Mouse (Mus musculus): ENCODE measurements around the gene Kif22.

The Kif22 gene

DNA sequence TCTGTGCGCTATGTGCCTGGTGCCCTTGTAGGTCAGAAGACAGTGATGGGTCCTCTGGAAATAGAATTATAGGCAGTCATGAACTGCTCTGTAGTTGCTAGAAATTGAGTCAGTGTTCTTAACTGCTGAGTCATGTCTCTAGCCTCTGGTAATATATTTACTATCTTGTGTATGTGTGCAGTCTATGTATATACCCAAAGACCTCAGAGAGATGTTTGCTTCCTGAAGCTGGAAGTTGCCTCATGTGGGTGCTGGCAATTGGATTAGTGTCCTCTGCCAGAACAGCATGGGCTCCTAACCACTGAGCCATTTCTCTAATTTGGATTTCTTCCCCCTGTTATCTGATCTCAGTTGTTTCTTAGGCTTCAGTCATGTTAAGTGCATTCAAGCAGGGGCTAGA is 12.1 kb downstream of the Kif22 start:
- DNase-seq, result no peak

DNA sequence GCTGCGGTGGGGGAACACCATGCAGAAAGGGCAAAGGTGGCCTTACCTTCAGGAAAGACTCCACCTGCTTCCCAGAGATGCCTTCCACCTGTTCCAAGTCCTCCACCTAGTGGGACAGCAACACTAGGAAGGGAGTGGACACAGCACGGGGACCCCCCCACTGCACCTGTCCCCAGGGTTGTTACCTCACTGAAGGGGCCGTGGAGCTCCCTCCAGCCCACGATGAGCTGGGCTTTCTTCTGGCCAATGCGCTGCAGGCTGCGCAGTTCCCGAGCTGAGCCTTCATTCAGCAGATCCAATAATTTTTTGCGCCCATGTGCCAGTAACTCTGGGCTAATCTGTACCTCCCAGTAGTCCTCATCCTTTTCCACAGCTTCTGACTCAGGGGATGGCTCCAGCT is 14.4 kb downstream of the Kif22 start:
- DNase-seq, result no peak

DNA sequence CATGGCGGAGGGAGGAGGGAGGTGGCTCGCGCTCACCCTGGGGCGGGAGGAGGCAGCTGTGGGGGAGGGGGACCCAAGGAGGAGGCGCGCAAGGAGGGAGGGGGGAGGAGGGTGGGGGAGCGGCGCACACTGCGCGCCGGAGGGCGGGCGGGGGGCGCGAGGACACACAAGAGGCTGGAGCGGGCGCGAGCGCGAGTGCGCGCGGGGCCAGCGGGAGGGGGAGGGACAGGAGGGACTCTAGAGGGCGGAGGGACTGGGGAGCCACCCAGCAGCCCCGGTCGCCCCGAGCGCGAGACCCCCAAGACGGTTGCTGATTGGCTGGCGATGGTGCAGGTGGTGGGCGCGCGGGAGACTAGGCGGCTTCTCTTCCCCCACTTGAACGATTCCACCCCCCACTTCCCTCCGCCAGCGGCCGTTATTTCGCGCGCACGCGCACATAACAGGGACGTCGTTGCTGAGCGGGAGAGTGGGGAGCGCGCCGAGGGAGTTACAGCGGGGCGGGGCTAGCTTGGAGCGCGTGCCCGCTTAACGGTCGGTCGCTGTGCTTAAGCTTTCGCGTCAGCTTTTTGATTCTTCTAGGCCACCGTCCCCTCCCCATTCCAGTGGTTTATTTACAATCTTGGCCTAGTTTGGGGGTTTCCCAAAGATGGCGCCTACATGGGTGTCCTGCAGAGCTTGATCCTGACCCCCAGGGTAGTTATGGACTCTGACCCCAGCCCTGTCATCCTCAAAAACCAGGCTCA is 15.1 kb downstream of the Kif22 start, which contains the start of gene Maz:
Maz (minus strand) TSS at position 54 of the 743 bp plus-strand sequence.
- peak; percentile 100 for DNase-seq

DNA sequence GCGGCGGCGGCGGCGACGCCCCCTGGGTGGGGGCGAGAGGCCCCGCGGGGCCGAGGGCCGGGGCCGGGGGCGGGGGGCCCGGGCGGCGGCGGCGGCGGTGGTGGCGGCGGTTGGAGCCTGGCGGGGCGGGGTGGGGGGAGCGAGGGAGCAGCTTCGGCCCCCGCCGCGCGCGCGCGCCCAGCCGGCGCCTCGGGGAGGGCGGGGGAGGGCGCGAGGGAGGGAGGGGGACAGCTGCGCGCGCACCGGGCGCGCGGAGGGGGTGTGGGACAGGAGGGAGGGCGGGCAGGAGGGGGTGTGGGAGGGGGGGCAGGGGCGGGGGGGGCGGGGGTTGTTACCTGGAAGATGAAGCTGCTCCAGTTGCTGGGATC is 15.7 kb downstream of the Kif22 start:
- no peak for DNase-seq

DNA sequence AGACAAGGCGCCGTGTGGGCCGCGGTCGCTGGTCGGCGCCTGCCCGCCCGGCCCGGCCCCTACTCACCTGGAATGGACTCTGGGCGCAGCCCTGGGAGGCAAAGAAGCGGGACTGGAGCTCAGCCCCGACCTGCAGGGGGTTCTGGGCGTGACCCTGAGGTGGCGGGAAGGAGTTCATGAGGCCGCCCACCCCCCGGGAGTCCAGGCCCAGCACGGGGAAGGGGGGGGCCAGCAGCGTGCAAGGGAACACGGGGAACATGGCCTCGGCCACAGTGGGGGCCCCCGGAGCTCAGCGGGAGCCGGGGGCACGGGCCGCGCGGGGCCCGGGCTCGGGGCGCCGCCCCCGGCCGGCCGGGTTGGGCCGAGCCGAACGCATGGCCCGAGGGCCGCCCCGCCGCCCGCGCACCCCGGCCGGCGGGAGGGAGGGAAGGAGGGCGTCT is 16.1 kb downstream of the Kif22 start:
- peak; percentile 77 for DNase-seq

DNA sequence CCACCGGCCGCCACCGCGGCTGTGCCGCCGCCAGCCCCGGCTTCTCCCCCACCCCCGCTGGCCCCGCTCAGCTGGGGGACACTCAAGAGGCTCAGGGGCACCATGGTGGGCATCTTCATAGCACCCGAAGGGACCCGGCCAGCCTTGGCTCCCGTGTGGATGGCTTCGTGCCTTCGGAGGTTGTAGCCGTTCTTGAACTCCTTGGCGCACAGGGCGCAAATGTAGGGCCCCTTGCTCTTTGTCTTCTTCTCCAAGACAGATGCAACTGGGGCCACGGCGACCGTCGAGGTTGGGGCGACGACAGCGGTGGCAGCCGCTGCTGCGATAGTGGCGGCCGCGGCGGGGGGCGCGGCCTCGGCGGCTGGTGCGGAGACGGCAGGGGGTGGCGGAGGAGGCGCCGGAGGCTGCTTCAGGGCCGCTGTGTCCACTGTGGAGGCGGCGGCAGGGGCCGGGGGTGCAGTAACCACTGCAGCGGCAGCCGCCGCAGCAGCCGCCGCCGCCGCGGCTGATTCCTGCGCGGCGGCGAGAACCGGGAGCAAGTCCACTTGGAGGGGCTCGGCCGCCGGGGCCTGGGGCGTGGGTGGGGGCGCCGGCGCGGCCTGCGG is 16.6 kb downstream of the Kif22 start:
- peak; percentile 67 for DNase-seq

DNA sequence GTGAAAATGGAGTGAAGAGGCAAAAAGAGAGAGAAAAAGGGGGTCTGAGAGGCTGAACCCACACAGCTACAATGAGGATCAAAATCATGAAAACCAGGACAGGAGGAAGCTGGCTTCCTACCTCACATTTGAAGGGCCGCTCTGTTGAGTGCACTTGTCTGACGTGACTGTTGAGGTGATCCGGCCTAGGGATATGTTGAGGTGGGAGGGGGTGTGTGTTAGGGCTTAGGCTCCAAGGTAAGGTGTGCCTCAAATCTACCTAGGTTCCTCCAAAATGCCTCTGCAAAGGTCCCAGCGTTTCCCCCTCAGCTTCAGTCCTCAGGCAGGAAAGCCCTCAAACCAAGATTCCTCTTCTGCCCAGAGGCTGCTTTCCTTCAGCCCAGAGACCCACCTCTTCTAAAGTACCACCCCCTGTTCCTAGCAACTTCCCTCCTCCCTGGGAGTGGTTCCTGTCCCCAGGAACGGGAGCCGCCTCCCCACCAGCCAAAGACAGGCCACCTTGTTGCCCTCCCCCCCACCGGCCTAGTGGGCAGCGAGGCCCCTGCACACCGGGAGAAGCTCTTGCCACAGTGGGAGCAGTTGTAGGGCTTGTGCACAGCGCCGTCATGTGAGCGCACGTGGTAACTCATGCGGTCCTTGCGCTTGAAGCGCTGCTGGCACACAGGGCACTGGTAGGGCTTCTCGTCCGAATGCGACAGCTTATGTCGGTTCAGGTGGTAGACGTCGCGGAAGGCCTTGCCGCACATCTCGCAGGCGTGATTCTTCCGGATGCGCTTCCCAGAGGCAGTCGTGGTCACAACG is 17.3 kb downstream of the Kif22 start:
- peak; percentile 82 for DNase-seq

DNA sequence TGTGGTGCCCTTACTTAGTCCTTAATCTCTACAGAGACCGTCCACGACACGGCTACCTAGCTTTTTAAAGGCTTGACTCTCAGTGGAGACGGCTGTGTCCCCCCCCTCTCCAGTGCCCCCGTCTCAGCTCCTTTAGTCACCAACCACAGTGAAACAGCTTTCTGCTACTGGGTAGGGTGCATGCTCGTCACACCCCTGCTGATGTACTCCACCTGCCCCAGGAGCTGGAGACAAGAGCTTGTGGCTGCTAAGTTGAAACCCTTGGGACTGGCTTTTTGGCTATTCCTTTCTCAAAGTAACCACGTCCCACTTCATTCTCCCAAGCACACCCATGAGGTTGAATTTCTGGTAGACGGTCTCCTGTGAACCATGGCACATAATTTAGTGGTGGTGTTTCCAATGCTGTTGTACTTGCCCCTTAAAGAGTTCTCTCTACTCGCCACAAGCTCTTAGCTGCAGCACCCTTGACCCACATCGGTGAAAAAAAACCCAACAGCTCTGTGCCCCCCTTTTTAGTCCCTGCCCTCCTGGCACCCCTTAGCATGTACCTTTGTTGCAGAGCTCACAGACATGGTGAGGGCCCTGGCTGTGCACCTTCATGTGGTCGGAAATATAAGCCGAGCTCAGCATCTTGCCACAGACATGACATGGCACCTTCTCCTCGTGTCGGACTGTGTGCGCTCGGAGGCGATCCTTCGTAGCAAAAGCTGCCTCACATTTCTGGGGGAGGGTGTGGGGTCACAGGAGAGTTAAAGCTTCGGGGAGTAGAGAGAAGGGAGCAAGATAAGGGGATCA is 18.2 kb downstream of the Kif22 start:
- peak; percentile 51 for DNase-seq

DNA sequence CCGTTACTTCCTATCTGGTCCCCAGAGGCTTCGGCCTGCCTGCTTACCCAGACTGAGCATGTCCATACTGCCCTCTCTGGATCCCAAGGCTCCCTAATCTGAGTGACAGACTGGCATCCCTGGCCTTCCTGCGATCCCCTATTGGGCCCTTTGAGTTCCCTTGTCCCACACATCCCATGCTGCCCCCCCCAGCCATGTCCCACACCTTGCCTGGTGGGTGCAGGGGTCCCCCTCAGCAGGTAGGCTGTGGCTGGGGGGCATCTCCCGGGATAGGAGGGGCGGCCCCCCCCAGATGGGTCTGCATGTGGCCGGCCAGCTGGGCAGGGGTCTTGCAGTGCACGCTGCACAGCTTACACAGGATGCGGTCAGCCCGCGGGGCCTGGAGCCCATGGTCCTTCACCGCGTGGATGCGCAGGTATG is 19.0 kb downstream of the Kif22 start:
- peak; percentile 56 for DNase-seq

DNA sequence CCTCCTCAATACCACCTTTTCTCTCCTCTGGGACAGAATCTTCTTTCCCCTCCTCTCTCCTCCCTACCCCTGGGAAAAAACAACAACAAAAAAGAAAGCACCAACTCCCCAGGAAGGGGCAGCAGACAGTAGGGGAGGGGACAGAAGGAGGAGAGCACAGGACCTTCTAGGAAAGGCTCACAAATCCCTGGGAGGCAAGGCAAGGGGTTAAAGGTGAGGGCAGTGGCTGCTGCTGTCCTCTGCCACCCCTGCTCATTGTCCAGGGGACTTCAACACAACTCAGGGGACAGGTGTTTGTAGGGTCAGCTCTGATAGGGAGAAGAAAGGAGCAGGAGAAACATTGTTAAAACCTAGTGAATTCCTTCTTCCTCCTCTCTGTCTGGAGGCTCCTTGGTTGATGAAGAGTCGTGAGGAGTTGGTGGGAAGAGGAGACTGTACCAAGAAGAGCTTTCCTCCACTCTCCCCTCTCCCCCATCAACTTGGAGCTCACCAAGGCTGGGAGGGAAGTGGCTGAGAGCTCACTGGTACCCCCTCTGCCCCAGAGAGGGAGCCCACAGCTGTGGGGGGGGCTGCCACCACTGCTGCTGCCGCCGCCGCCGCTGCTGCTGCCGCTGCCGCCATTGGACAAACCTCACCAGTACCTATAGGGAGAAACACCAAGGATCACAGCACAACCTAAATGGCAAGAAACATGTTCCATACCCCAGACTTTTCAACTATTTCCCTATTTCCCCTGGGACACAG is 19.6 kb downstream of the Kif22 start:
- DNase-seq, result no peak

DNA sequence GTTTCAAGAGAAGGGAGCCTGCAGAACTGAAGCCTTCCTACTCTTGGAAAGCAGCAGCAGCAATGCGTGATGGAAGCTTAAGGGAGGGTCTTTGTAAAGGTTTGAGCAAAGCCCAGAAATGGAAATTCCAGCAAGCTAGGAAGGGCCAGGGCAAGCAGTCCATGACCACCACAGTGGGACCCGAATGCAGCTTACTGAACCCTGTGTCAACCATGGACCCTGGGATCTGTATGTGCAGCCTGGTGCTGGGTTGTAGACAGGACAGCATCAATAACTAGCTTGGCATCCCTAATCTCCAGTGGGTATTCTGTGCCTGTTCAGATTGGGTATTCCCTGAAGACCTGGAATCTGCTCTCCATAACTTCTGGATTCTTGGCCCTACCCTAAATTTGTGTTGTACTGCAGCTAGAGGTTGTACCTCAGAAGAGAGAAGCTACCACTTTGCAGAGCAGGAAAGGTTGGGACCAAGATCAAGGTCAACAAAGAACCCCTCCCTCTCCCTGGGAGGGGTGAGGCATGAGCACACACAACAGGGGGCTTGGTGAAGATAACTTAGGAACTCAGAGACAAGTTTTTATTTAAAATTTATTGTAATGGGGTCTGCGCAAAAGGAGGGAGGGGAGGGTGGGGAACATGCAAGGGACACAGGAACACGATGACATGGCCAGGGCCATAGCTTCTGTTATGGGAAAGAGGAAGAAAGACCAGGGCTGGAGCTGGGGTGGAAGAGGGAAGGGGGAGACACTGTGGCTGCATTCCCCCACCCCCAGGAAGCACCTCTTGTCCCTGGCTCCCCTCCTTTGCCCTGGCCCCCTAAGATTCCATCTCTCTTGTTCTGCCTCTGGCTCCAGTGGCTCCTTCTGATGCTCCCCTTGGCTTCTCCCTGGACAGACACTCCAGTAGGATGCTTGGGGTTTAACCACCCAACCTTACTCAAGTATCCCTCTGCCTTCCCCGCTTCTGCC is 20.4 kb downstream of the Kif22 start:
- no peak for DNase-seq

DNA sequence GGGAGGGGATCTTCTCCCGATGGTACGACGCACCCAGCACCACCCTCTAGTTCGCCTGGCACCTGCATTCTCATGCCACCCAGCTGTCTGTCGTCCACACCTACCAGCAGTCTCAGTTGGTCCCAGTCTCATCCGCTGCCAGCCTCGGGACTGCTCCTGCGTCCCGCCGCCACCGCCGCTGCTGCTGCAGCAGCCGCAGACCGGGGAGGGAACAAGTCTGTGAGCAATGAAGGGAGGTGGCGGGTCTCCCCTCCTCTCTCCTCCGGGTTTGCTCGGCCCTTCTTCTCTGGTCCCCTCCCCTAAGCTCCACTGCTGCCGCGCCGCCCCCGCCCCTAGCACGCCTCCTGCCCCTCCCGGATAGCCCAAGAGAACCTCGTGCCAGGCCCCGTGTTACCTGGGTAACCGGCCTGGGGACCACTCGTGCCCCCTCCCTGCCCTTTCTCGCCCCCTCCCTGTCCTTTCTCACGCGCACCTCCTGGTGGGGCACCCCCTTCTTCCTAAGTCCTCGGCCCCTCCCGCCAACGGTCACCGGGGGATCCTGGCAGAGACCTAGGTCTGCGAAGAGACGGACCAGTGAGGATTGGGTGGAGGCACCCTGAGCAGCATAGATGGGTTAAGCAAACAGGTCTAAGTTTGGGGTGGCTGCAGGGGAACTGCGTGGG is 21.2 kb downstream of the Kif22 start, which contains the start of the genes Gm42742 and Prrt2:
Gm42742 (minus strand) TSS at position 197 of the 662 bp plus-strand sequence.
Prrt2 (minus strand) TSS at position 311 of the 662 bp plus-strand sequence.
- peak; percentile 69 for DNase-seq

DNA sequence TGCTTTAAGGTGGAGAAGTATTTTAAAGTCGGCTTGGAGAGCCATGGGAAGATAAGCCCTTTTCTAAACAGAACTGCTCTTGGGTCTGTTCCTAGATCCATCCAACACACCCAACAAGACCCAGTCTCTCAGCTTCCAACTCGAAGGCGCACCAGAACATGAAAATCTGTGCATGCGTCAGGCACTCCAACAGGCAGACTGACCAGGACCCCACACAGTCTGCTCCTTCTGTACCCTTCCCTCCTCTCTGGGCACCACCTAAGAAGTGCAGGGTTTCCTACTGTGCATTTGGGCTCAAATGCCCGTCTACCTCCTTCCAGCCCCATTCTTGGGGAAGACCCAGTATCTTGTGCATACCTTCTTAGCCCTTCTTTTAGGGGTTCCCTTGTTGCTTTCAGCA is 21.8 kb downstream of the Kif22 start:
- DNase-seq, result no peak

DNA sequence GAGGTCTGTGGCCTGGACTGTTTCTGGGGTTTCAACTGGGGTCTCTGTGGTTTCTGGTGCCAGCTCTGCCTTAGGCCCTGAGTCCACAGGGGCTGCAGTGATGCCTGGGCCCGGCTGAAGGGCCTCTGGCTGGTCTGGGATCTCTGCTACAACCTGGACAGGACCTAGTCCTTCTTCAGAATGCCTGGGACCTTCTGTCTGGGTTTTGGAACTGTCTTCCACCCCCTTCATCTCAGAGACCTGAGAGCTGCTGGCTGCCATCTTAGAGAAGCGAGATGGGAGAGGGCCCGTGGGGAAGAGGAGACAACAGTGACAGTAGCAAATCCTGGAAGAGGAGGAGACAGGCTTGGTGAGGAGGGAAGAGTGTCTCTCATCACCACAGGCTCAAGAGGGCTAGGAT is 22.2 kb downstream of the Kif22 start:
- peak; percentile 53 for DNase-seq

DNA sequence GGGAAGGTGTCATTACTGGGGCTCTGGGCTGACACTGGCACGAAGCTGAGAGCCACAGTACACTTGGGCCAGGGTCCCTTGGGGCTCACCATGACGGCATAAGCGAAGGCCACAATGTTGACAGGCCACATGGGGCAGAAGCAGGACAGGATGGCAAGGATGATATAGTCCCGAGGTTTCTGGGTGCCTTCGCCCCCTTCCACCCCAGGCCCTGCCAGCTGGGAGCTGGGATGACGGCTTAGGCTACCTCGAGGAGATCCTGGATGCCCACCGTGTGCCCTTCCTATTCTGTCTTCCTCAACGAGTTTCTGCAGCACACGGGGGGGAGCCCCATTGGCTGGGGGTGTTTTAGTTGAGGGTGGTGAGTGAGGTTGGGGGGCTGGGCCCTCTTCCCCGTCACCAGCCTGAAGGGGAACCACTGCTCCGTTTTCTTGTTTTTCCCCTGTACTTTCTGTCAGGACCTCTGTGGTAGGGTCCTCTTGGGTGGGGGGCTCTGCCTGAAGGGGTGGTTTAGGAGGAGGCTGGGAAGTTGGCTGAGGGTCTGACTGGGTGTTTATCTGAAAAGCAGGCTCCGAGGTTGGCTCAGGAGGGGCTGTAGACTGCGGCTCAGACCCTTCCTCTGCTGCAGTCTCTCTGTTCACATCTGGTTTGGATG is 22.8 kb downstream of the Kif22 start:
- peak; percentile 47 for DNase-seq

DNA sequence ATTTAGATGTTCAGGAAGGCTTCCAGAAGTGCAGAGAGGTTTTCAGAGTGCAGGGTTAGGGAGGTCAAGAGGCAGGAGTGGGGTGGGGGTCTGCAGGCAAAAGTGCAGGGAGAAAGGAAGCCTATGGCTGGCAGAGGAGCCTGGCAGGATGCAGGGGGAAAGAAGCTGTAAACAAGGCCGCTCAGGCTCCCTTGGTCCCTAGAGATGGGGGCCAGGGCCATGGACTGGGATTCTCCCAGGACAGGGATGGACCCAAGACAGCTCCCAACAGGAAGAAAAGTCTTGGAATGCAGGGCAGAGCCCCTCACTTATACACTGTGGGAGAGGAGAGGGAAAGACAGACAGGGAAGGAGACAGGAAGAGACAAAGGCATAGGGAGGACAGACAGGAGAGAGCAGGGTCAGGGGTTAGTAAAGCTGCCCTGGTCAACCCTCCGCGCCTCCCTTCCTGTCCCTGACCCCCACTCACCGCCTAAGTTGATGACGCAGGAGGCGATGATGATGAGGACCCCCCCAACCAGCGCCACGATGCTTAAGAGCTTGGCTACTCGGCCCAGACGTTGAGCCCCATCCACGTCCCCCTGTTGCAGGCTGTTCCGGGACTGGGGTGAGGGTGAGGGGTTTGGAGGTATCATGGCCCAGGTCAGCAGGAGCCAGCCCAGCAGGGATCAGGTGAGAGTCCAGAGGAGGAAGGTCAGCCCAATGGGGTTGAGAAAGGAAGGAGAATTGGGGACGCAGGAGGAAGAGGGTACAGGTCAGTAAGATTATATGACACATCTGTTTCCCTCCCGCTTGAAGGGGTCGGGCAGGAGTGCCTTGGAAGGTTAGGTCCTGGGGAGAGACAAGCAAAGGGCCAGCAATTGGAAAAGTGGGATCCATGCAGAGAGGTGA is 23.6 kb downstream of the Kif22 start:
- DNase-seq, result peak; percentile 52

DNA sequence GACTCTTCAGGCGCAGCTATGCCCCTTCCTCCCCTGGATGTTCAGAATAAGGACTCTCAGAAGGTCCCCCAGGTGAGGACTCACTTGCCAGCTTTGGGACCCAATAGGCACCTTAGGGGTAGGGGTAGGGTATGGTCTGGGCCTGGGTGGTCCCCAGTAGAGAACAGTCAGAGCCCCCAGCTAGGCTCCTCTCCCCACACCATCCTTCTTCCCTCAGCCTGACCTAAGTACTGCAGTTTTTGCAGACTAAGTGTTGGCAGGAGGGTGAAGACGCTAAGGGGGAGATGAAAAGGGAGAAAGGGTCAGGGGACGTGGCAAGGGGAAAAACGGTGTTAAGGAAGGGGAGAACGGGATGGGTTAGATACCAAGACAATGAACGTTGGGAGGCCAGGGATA is 24.3 kb downstream of the Kif22 start:
- no peak for DNase-seq

Data from cerebellum, adult 8-10 months (tissue).